In genomic region chr6:103201605-103202004, GRCm38 (mm10) we compare ENCODE assay signal across 13 mouse cellular contexts.
DNase-seq lines count a peak whose midpoint lies in the region; ATAC-seq and TF ChIP-seq lines count a peak whose summit lies in the region.
"Had no signal": no experiment of that assay in that cellular context is flagged by ENCODE, and none has a peak within 500 bp of the region (broad histone marks: within the 10 kb centered on the region; RNA-seq: fewer than 3 reads in every experiment).

No protein-coding gene starts in this region.

- no peaks in the 10 kb centered on the region for H3K4me1 ChIP-seq in heart, adult 2 months (ENCODE audit: control insufficient read depth, insufficient read depth, low read length)
- H3K4me1 ChIP-seq in lung, postnatal 0 days (ENCODE audit: insufficient read depth, low read depth, low read length), result no peaks in the 10 kb centered on the region
- H3K4me1 ChIP-seq: heart, embryonic 10.5 days; liver, embryonic 15.5 days had no signal

- no peak overlapping the region for H3K9ac ChIP-seq in heart, adult 2 months (ENCODE audit: low read depth, low read length)
- H3K9ac ChIP-seq in lung, postnatal 0 days (replicated peaks; ENCODE audit: low read depth), result no peak overlapping the region
- H3K9ac ChIP-seq: liver, embryonic 15.5 days had no signal

- H3K4me3 ChIP-seq in heart, adult 2 months, result no peak overlapping the region
- no peak overlapping the region for H3K4me3 ChIP-seq in lung, postnatal 0 days (ENCODE audit: low read depth, low read length)
- H3K4me3 ChIP-seq: heart, embryonic 10.5 days; liver, embryonic 15.5 days had no signal

- H3K27ac ChIP-seq in heart, adult 2 months, result no peak overlapping the region
- H3K27ac ChIP-seq in lung, postnatal 0 days (ENCODE audit: low read length), result no peak overlapping the region
- H3K27ac ChIP-seq: heart, embryonic 10.5 days; liver, embryonic 15.5 days had no signal

- H3K9me3 ChIP-seq in lung, postnatal 0 days (ENCODE audit: low read length), result no peaks in the 10 kb centered on the region
- H3K9me3 ChIP-seq: heart, embryonic 10.5 days; liver, embryonic 15.5 days had no signal

- peak; percentile 58 for TF ChIP-seq CTCF in heart, adult 2 months (IDR thresholded peaks at IDR 0.05)
- TF ChIP-seq CTCF in lung, postnatal 0 days (IDR thresholded peaks at IDR 0.05), result peak; percentile 18; the same call in 1 of the 2 replicates

- no peak for TF ChIP-seq EP300 in heart, adult 2 months (IDR thresholded peaks at IDR 0.05; ENCODE audit: insufficient read depth, low read depth, low read length)
- TF ChIP-seq EP300 in lung, postnatal 0 days (IDR thresholded peaks at IDR 0.05), result no peak

- 19% methylated on average over 1 of the region's 1 CpGs for WGBS in heart, adult 2 months
- 15% methylated on average over 1 of the region's 1 CpGs for WGBS in lung, postnatal 0 days

- DNase-seq in heart, adult 2 months, result no peak
- DNase-seq in heart, adult 11 months, result no peak
- DNase-seq in lung, postnatal 0 days (ENCODE audit: low spot score), result peak; percentile 37
- no peak for DNase-seq in lung, postnatal 36 days
- peak; percentile 78 for DNase-seq in embryo, embryonic 11 days
- peak; percentile 53 for DNase-seq in retina, postnatal 1 day
- DNase-seq in gastrocnemius, postnatal 14 days, result no peak
- no peak for DNase-seq in layer of hippocampus, postnatal 25 days (ENCODE audit: extremely low spot score in 1 of 2, low spot score in 1 of 2)
- DNase-seq: adrenal gland, postnatal 36 days; kidney, postnatal 14 days had no signal

- no peak for TF ChIP-seq POLR2A in heart, adult 2 months (IDR thresholded peaks at IDR 0.05; ENCODE audit: insufficient read depth, low read depth, low read length)

- H3K4me2 ChIP-seq in lung, postnatal 0 days (replicated peaks; ENCODE audit: low read depth, low read length), result no peak overlapping the region
- H3K4me2 ChIP-seq: liver, embryonic 15.5 days had no signal

- H3K36me3 ChIP-seq in heart, adult 2 months (ENCODE audit: control insufficient read depth, insufficient read depth, low read length), result no peaks in the 10 kb centered on the region
- no peaks in the 10 kb centered on the region for H3K36me3 ChIP-seq in lung, postnatal 0 days (ENCODE audit: insufficient read depth, low read length)
- H3K36me3 ChIP-seq: heart, embryonic 10.5 days; liver, embryonic 15.5 days had no signal

- no peaks in the 10 kb centered on the region for H3K27me3 ChIP-seq in heart, adult 2 months (ENCODE audit: control insufficient read depth, insufficient read depth, low read length)
- no peaks in the 10 kb centered on the region for H3K27me3 ChIP-seq in lung, postnatal 0 days (replicated peaks; ENCODE audit: insufficient read depth, low read length)
- H3K27me3 ChIP-seq: liver, embryonic 15.5 days had no signal

- ATAC-seq in lung, postnatal 0 days, result no peak
- ATAC-seq: CD4-positive, CD25-positive, alpha-beta regulatory T cell, adult 4 months had no signal

- H3K79me2 ChIP-seq in heart, adult 2 months (replicated peaks; ENCODE audit: control insufficient read depth, insufficient read depth, low read length), result no peaks in the 10 kb centered on the region

- intact Hi-C loops in heart, adult 2 months (cut with DNase I), result no loop called here
- intact Hi-C loops in gastrocnemius, postnatal 14 days (cut with DNase I; ENCODE audit: low total_unique reads), result no loop called here

Comparison
In these comparisons a context has a peak if more than half of its experiments do, and no peak if none do; other contexts are left out.
1. DNase-seq: peak in lung, postnatal 0 days (single experiment), embryo, embryonic 11 days (single experiment) and retina, postnatal 1 day (single experiment); none in heart, adult 2 months (0 of 2), heart, adult 11 months (single experiment), lung, postnatal 36 days (single experiment), gastrocnemius, postnatal 14 days (single experiment) and layer of hippocampus, postnatal 25 days (0 of 2).